Mouse (Mus musculus) cerebellum, adult 2 months (tissue): ENCODE data around the gene Tns4.

Source experiments
- CTCF ChIP-seq: fragments of 200-500 bp; IDR thresholded peaks from 2 replicates; pipeline ENCODE4 v1.5.1; 2011; ENCODE audit warnings: low read depth, mild to moderate bottlenecking, control low read depth, low read length, moderate library complexity, borderline replicate concordance; ENCODE audit not compliant: insufficient read depth
- POLR2A ChIP-seq: fragments of 200-500 bp; IDR thresholded peaks from 2 replicates; pipeline ENCODE4 v1.6.1; 2011; ENCODE audit warnings: low read length, control low read depth, borderline replicate concordance; ENCODE audit not compliant: insufficient read depth

- no peak for TF ChIP-seq CTCF
- TF ChIP-seq POLR2A, result no peak
Measured at GRCm38 (mm10) chr11:99088486-99088885, 620 bp downstream of the Tns4 start.
